Mouse (Mus musculus) heart, postnatal 10 days (tissue): ENCODE data around the gene Scgb2b11. TPM values are rescaled to one million over a fixed set of nuclear protein-coding genes. Genes with fewer than 3 reads are reported as not detected.
"Not testable (repeated sequence)": the region's sequence is repeated elsewhere in the genome, so short reads cannot be mapped to it uniquely, and the experiment has no call there.

Experiments used
- DNase-seq, 2 experiments: peaks; one replicate each; pipeline ENCODE4 v3.0.0; 2021
- intact Hi-C: fragments of 180-260 bp; cut with DNase I; formaldehyde crosslinking; loops from one replicate; pipeline ENCODE4 v1.15.1; 2025
- total RNA-seq, 2 experiments: library from RNA; stranded (reverse); gene quantifications; 2 replicates each; pipeline ENCODE4 v1.2.3; 2021

The Scgb2b11 gene
- not detected for total RNA-seq

DNA sequence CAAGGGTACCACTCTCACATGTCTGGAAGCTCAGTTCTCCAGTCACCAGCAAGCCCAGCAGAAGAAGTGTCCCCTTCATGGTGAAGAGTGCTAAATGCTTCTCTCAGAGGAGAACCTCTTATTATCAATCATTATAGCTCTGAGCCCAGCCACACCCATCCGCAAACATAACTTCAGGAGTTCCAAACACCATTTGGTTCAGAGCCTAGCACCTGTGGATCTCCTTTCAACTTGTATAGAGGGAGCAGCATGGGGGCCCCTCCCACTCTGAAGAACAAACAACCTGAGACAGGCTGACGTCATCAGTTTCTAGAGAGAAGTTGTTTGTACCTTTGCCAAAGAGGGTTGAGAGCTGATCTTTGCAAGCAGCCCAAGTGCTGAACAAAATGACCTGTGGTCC lies at the start of gene Scgb2b11:
TSS of gene Scgb2b11 (minus strand) at position 101 of the 400 bp plus-strand sequence.
- not testable (repeated sequence) for DNase-seq

DNA sequence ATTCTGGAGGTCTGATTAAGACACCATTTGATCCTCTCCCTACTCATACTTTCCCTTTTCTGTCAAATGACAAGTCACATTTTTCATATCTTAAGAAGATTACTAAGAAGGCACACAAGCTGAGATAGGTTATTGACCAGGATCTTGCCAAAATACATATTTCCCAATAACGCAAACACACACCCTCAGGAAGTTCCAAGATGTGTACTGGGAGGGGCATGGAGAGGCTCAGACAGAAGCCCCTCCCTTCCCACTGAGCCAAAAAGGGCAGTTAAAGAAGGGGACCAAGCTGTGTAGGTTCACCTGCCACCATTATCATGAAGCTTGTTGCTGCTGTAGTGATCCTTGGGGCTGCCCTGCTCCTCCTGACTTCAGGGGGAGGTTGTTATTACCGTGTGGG lies 11.6 kb upstream of the Scgb2b11 start, which contains the start of gene Scgb1b11:
TSS of gene Scgb1b11 (plus strand) at position 301 of the 400 bp plus-strand sequence.
- intact Hi-C loops, DNase-seq: not testable (repeated sequence)

More for the DNA sequence above, at the start of gene Scgb2b11:
- intact Hi-C loops: not testable (repeated sequence)

Other genes starting within 250 kb of the Scgb2b11 start
- gene Scgb1b10, start 110.3 kb downstream of the Scgb2b11 start, total RNA-seq: not detected
- not detected for gene Scgb1b11, start 11.7 kb upstream of the Scgb2b11 start, total RNA-seq
- gene Scgb2b12, start 116.1 kb upstream of the Scgb2b11 start, total RNA-seq: not detected
- not detected for gene Scgb1b12, start 123.0 kb upstream of the Scgb2b11 start, total RNA-seq
- not detected for gene Scgb1b29, start 230.4 kb upstream of the Scgb2b11 start, total RNA-seq